Mouse (Mus musculus) intestine, embryonic 14.5 days (tissue): ENCODE measurements at regions not wholly inside any gene's neighbourhood (a gene's known extent, or its start where the extent isn't known, plus 50 kb on each side); places are given as distances from the start of the nearest gene placed in this dataset.
A peak's percentile ranks its signal among the peaks of the same experiment; 100 is the strongest.

ENCODE experiments used
- ATAC-seq: fragments of 200-750 bp; cut with Nextera tagmentation; replicated peaks from 2 replicates; pipeline ENCODE4 v1.8.0; 2017; ENCODE audit warnings: low read depth, moderate number of reproducible peaks, moderate TSS enrichment, moderate library complexity; ENCODE audit not compliant: low FRiP score, low TSS enrichment
- DNase-seq: peaks from one replicate; pipeline ENCODE4 v3.0.0-alpha.2; 2018; ENCODE audit warnings: low spot score
- H3K27ac ChIP-seq: fragments of 300-500 bp; sonication (generic); 2 replicates; pipeline ENCODE4 v1.5.1; 2014; ENCODE audit warnings: low read depth, mild to moderate bottlenecking, control low read depth
- H3K27me3 ChIP-seq: fragments of 300-500 bp; sonication (generic); replicated peaks from 2 replicates; pipeline ENCODE4 v1.6.1; 2014; ENCODE audit warnings: low read length, control low read depth; ENCODE audit not compliant: control insufficient read depth, insufficient read depth
- H3K36me3 ChIP-seq: fragments of 300-500 bp; sonication (generic); 2 replicates; pipeline ENCODE4 v1.6.1; 2014; ENCODE audit warnings: low read length, control low read depth; ENCODE audit not compliant: control insufficient read depth, insufficient read depth
- H3K4me1 ChIP-seq: fragments of 300-500 bp; sonication (generic); replicated peaks from 2 replicates; pipeline ENCODE4 v1.6.1; 2014; ENCODE audit warnings: low read length, control low read depth, mixed read lengths; ENCODE audit not compliant: control insufficient read depth, insufficient read depth
- H3K4me2 ChIP-seq: fragments of 300-500 bp; sonication (generic); 2 replicates; pipeline ENCODE4 v1.6.1; 2014; ENCODE audit warnings: low read length
- H3K4me3 ChIP-seq: fragments of 300-500 bp; sonication (generic); 2 replicates; pipeline ENCODE4 v1.5.1; 2014; ENCODE audit warnings: low read depth, low read length, control low read depth, mixed read lengths
- H3K9ac ChIP-seq: fragments of 300-500 bp; sonication (generic); 2 replicates; pipeline ENCODE4 v1.6.1; 2014; ENCODE audit warnings: mild to moderate bottlenecking, low read length
- H3K9me3 ChIP-seq: fragments of 300-500 bp; sonication (generic); 2 replicates; pipeline ENCODE4 v1.6.1; 2016; ENCODE audit warnings: low read length, control low read depth; ENCODE audit not compliant: control insufficient read depth
- WGBS: fragments of 180-500 bp; shearing (Covaris S2); extraction: QIAGEN DNeasy Blood & Tissue Kit; methylation state at CpG from one replicate; pipeline ENCODE4 v1.1.7; 2014; 5-methylcytosine and 5-hydroxymethylcytosine counted together

DNA sequence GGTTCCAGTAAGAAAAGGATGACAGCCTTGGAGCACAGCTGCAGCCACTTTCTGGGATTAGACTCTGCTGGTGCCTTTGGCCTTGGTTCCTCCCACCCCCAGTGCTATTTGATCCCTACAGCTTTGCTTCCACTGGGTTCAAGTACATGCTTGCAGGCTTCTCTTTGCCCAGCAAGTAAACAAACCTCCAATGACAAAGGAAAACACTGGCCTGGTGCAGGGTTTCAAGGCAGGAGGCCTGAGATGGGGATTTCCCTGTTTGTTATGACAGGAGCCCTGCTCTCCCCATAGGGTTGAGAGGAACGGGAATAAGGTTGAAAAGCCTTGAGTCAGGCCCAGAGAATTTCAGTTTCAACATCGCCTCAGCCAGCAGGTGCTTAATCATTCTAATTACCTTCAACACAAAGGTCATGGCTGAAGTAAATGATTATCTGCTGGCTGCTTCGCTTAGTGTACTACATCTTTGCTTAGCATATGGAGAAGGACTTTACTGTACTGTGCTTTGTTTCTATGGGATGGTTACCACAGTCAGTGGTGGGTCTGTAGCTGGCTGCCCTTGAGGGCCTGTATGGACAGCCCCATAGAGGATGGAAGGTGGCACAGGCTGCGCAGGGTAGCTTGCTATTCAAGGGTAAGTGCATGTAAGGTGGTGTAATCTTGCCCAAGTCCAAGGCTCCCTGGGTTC, 142.2 kb upstream of the Serp2 start:
- peak; percentile 70 for DNase-seq

DNA sequence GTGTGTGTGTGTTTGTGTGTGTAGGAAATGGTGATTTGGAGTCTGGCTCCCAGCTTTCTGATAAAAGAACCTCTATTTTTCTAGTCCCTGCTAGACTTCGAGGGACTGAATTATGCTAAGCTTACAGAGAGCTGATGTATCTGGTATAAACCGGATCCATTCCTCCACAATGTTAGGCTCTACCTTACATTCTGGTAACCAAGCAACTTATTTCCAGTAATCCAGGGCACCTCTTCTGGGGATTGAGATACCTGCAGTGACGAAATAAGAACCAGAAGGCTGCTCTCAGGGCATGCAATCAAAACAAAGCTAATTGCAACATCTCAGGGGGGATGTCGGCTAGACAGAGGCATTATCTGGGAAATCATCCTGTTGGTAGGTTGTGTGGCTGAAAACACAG, 140.0 kb upstream of the Serp2 start:
- DNase-seq (no peak), ATAC-seq (no peak)
- no peaks in the 10 kb centered on the region for H3K36me3 ChIP-seq
- H3K27me3 ChIP-seq, result no peaks in the 10 kb centered on the region
- H3K27ac ChIP-seq, result no peak overlapping the region
- no peak overlapping the region for H3K4me3 ChIP-seq
- H3K4me1 ChIP-seq, result peaks cover 26% of the 10 kb centered on the region
- H3K9me3 ChIP-seq, result no peaks in the 10 kb centered on the region
- H3K9ac ChIP-seq, result no peak overlapping the region
- no peak overlapping the region for H3K4me2 ChIP-seq
- WGBS, result 56% methylated on average over 4 of the region's 4 CpGs

More for the DNA sequence above, 142.2 kb upstream of the Serp2 start:
- peak; percentile 40; the same call in 1 of the 2 replicates for ATAC-seq
- WGBS, result 32% methylated on average over 4 of the region's 4 CpGs
- no peaks in the 10 kb centered on the region for H3K9me3 ChIP-seq
- H3K9ac ChIP-seq, result no peak overlapping the region
- no peaks in the 10 kb centered on the region for H3K36me3 ChIP-seq
- H3K27ac ChIP-seq, result peak overlapping the region; percentile 64; the same call in 1 of the 2 replicates
- no peak overlapping the region for H3K4me2 ChIP-seq
- no peak overlapping the region for H3K4me3 ChIP-seq
- no peaks in the 10 kb centered on the region for H3K27me3 ChIP-seq
- peaks cover 31% of the 10 kb centered on the region for H3K4me1 ChIP-seq

DNA sequence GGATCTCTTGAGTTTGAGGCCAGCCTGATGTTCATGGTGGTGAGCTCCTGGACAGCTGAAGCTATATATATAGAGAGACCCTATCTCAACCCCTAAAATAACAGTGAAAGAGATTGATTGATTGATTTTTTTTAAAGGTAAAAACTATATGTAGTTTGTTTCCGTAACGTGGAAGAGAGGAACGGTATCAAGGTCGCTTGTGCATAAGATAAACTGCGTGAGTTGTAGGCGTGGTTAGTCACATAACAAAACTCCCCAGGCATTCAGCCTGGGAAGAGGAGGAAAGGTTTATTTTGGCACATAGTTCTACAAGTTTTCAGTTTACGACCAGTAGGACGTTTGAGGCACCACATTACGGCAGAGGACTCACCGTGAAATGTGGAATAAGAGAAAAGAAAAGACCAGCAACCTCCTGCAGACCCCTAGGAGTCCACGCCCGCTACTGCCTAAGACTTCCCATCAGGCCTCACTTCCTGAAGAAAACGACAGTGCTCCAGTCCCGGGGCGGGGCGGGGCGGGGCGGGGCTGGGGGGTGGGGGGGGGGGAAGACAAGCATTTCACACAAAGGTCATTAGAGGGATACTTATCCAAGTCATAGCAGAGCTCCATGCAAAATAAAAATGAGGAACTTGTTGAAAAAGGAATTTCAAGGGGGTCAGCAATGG, 139.1 kb upstream of the Serp2 start:
- ATAC-seq (no peak; the same call in 1 of the 2 replicates), DNase-seq (no peak)
- Histone ChIP-seq H3K27me3 (no peaks in the 10 kb centered on the region), H3K4me1 (peaks cover 26% of the 10 kb centered on the region), H3K9me3 (no peaks in the 10 kb centered on the region), H3K4me2 (no peak overlapping the region), H3K4me3 (no peak overlapping the region), H3K27ac (no peak overlapping the region), H3K36me3 (no peaks in the 10 kb centered on the region), H3K9ac (no peak overlapping the region)
- 47% methylated on average over 18 of the region's 18 CpGs for WGBS

DNA sequence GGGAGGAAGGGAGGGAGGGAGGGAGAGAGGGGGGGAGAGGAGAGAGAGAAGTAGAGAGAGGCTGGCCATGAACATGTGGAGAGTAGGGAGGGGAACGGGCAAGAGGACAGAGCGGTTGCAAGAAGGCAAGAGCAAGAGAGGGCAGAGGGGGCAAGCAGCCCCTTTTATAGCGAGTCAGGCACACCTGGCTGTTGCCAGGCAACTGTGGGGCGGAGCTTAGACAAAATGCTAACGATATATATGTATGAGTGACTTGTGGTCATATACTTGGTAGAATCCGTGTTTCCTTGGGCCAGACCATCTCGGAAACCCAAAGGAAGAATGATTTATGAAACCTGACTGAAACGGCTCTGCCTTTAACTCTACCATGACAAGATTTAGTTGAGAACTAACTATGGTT, 138.2 kb upstream of the Serp2 start:
- Histone ChIP-seq H3K4me2 (no peak overlapping the region), H3K9me3 (no peaks in the 10 kb centered on the region), H3K9ac (no peak overlapping the region), H3K27ac (no peak overlapping the region), H3K36me3 (no peaks in the 10 kb centered on the region), H3K4me3 (no peak overlapping the region), H3K27me3 (no peaks in the 10 kb centered on the region), H3K4me1 (peaks cover 26% of the 10 kb centered on the region)
- ATAC-seq (no peak), DNase-seq (no peak)
- WGBS, result 73% methylated on average over 8 of the region's 8 CpGs

DNA sequence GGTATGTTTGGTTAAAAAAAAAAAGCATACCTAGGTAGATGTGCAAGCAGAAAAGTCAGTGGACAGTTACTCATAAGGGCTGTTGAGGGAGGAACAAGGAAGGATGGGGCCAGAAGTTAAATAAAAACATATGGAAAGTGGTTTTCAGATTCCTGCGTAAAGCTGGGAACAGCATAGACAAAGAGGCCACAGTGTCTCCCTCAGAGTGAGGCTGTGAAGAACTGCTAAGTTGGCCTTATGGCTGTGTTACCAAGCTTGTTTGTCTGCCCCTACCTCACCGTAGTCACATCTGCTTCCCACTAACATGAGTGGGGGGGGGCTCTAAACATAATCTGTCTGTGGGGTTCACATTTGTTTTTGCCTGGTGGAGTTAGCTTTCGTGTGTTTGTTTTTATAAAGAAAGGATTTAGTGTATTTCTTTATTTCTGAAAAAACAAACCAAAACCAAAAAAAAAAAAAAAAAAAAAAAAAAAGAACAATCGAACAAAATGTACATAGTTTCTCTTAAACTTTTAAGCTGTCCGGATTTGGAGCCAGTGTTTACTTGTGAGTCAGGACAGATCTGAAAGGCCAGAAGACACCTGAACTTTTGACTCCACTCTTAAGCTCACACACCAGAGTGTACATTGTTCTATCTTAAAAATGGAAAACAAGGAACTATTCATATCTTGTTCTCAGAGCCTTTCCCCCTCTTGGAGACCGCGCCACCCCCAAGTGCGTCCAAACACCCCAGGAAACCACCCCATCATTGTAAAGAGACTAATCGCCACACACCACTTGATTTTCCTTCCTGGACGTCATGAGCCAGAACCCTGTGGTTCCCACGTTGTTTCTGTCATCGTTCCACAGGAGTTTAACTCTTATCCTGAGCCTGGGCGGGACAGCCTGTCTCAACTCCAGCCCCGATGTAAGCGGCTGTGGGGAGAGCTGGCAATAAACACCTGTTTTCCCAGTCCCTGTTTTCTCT, 136.9 kb upstream of the Serp2 start:
- Histone ChIP-seq H3K4me3 (no peak overlapping the region), H3K36me3 (no peaks in the 10 kb centered on the region), H3K9ac (no peak overlapping the region), H3K27ac (0 out of 2 replicates have a peak overlapping the region, but pooled peaks have one; percentile 13), H3K4me2 (no peak overlapping the region), H3K9me3 (no peaks in the 10 kb centered on the region), H3K4me1 (peaks cover 19% of the 10 kb centered on the region), H3K27me3 (no peaks in the 10 kb centered on the region)
- DNase-seq (no peak), ATAC-seq (no peak)
- WGBS, result 38% methylated on average over 15 of the region's 15 CpGs

DNA sequence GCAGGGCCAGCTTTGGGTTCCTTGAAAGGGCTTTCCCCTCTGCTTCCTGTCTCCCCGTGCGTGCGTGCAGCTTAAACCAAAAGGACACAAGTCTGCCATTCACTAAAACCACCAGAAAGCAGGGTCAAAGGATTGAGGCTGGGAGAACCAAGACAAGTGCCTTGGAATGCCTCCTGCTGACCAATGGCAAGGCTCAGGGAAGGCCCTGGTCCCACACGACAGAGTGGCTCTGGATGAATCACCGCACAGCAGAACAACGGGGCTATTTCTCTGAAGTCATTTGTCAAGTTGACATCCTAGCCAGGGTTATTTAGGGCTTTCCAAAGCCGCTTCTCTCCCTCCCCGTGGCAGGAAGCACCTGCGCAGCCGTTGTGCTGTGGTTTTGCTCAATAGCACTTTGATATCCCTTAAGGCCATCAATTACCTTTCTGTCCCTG, 131.3 kb upstream of the Serp2 start:
- Histone ChIP-seq H3K4me2 (no peak overlapping the region), H3K9me3 (no peaks in the 10 kb centered on the region), H3K27ac (no peak overlapping the region), H3K4me1 (peaks cover 26% of the 10 kb centered on the region), H3K9ac (no peak overlapping the region), H3K27me3 (no peaks in the 10 kb centered on the region), H3K36me3 (no peaks in the 10 kb centered on the region), H3K4me3 (no peak overlapping the region)
- 17% methylated on average over 10 of the region's 10 CpGs for WGBS
- DNase-seq (no peak), ATAC-seq (0 out of 2 replicates have a peak, but pooled peaks have one; percentile 13)

DNA sequence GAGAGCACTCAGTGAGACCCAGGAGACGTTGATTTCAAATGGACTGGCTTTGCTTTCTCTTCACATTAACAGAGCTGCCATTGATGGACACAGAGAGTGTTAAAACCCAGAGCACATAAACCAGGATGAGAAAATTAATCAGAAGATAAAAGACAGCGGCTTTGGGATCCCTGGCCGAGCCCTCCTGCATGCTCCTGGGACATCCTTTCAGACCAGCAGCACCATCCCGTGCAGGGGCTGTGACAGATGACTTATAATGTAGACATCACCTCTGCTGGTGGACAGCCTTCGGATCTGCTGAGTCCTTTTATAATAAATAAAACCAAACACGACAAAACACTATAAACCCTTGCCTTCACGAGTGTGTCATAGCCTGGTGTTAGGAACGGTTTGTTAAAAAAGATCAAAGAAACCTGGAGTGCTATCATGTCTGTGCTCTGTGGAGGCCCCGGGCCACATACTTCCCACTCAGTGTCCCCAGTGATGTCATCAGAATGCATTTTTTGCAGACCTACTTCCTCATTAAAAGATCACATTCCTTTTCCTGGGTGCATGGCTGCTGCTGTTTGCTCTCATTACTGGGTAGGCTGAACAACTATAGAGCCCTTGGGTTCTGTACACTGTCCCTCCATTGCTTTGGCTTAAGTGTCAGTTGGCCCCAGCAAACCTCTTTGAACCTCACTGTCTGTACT, 130.2 kb upstream of the Serp2 start:
- H3K27ac ChIP-seq, result 0 out of 2 replicates have a peak overlapping the region, but pooled peaks have one; percentile 35
- H3K4me2 ChIP-seq, result no peak overlapping the region
- no peak overlapping the region for H3K4me3 ChIP-seq
- no peak for DNase-seq
- 29% methylated on average over 9 of the region's 9 CpGs for WGBS
- no peak overlapping the region for H3K9ac ChIP-seq
- no peaks in the 10 kb centered on the region for H3K36me3 ChIP-seq
- no peaks in the 10 kb centered on the region for H3K9me3 ChIP-seq
- peak; percentile 47 for ATAC-seq
- peaks cover 35% of the 10 kb centered on the region for H3K4me1 ChIP-seq
- no peaks in the 10 kb centered on the region for H3K27me3 ChIP-seq
